Mouse (Mus musculus) CD4-positive helper T cell, adult 2 months (primary cell): ENCODE measurements around the gene Dnajc13.

Experiments
- DNase-seq: peaks from one replicate; pipeline ENCODE4 v3.0.0-alpha.2; 2012; ENCODE audit warnings: low read depth, missing footprints, low spot score

Gene Dnajc13

DNA sequence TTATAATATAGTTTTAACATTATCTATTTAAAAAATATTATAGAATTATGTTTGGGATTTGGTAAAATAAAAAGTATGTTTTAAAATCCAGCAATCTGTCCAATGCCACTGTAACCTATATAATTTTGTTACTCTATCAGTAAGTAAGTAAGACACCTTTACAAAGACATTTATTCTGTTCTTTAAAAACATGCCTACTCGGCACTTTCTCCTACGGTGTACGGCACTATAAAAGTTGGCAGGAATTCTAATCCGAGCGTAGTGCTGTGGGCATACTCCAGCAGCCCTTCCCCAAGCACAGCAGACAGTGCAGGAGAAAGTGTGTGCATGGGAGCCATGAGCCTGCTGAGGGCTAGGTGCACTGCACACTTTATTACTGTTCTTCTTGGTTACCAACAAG is 75.7 kb downstream of the Dnajc13 start:
- DNase-seq, result no peak

DNA sequence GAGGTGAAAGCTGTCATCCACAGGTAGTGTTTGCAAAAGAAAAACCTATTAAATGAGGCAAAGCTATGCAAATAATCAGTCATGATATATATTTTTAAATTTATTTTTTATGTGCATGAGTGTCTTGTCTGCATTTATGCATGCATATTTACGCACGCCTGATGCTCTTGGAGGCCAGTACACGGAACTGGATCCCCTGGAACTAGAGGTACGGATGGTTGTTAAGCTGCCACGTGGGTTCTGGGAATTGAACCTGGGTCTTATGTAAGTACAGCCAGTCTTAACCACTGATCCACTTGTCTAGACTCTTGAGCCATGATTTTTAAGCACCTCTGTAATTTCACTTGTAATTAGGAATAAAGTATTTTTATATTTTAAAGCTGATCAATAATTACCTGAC is 79.5 kb downstream of the Dnajc13 start:
- DNase-seq, result no peak

GRCm38 (mm10) chr9:104182328-104182727 is 80.4 kb downstream of the Dnajc13 start:
- no peak for DNase-seq

- no peak for DNase-seq
Measured at GRCm38 (mm10) chr9:104181626-104182025, 81.1 kb downstream of the Dnajc13 start.

DNA sequence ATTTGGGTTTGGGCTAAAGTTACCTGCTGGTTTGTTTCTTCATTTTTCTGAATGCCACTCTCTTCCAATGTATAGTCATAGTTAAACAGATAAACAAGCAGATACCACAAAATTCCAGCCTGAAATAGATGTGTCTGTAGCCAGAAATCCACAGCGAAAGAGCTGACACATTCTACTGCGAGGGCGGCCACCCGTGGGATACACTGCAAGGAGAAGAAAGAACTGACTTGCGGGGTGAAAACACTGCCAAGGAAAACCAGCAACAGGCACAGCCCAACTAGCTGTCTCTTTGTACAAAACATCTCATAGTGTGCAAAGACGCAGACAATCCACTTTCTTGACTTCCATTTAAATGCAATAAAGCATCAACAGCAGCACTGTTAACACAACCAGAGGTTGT is 82.7 kb downstream of the Dnajc13 start:
- no peak for DNase-seq

GRCm38 (mm10) chr9:104172342-104172741 is 90.4 kb downstream of the Dnajc13 start:
- DNase-seq, result no peak

DNA sequence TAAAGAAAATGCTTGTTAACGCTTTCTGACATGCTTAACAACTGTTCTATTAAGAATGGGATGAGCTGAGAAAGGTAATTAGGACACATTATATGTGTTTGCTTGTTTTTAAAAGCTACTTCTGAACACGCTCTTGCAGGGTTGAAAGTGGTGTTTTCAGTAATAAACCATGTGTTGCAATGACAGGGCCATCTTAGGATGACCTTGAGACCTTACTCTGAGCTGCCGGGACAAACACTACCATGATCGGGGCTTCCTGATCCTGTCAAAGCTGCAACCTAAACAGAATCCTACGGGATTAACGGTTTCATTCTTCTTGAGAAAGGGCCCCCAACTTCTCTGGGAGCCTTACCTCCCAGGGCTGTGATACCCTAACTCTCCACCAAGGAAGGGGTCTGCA is 91.1 kb downstream of the Dnajc13 start:
- no peak for DNase-seq

DNA sequence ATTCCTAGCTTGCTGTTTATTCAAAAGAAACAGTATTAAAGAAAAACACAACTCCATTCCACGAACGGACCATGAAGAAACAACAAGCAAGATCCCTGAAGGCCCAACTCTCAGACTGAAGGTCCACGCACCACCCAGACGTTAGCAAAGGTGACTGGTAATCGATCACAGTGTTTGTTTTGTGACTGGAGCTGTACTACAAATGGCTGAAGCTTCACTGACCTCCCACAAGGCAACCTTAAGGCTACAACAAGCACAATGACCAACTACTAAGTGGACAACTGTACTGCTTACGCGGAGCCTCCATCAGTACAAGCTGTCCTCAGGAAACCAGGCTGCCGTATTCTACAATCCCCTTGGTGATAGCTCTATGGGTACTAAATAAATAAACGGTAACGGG is 92.7 kb downstream of the Dnajc13 start:
- DNase-seq, result no peak

- DNase-seq, result no peak
Measured at GRCm38 (mm10) chr9:104165926-104166325, 96.8 kb downstream of the Dnajc13 start.

DNA sequence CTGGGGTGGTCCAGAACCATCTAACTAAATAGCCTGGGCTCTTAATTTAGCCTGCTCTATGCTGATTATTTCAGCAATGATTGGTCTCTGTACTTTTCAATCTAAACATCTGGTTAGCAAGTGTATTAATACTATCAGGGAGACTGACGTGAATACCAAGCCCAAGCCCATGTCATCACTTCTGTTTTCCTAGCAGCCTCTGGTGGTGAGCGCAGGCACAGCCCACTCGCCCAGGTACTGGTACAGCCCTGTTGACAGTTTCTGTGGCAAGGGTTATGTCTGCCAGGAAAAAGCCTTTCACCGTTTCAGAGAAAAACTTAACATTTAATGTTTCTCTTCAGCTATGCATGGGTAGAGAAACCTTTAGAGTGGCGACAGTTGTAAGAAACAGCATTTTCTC is 98.5 kb downstream of the Dnajc13 start:
- no peak for DNase-seq

GRCm38 (mm10) chr9:104161117-104161516 is 101.6 kb downstream of the Dnajc13 start:
- DNase-seq, result no peak

DNA sequence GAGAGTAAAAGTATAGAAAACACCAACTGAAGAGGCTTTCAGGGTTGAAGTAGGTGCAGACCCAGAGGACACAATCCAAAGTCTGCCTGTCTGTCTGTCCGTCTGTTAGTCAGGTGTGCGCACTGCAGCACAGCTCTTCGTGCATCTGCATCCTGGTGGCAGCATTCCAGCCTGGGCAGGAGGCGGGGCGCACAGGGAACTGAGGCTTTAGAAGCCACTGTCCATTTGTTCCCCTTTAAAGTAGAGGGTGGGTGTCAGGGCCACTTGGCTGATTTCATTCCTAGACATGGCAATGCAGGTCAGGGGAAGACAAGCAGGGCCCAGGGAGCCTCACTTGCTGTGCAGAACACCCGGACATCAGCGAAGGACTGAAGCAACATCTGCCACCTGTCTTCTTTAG is 105.4 kb downstream of the Dnajc13 start:
- no peak for DNase-seq

DNA sequence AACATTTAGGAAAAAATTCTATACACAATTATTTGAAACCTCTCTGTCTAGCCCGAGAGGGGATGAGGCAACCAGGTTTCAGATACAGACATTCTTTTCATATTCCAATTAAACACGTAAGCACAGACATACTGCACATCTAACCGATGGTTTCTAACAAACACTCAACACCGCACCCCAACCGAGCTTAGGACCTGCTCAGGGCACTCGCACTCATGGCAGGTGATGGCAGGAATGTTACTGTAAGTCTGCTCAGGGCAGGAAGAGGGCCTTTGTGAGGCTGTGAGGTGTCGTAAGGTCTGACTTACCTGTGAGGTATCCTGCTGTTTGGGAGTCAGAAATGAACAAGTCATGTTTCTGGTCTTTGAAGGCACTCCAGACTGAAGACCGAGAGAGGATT is 106.2 kb downstream of the Dnajc13 start:
- no peak for DNase-seq

GRCm38 (mm10) chr9:104155100-104155715 is 107.5 kb downstream of the Dnajc13 start:
- DNase-seq, result no peak

DNA sequence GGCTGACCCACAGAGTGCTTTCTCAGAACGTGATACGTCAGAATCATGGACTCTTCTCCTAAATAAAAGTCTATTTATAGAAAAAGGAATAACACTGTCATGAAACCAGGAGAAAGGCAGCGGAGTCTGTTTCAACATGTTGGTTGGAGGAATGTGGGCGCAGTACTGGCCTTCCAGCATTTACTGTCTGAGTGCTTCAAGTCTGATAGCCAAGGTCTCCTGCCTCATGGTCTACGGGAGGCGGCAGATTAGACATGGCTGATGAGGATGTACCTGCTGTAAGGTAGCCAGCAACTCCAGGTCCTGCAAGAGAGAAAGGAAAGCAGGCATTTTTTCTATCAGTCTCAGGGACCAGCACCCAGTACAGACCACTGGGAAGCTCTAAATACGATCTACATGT is 110.6 kb downstream of the Dnajc13 start:
- no peak for DNase-seq

DNA sequence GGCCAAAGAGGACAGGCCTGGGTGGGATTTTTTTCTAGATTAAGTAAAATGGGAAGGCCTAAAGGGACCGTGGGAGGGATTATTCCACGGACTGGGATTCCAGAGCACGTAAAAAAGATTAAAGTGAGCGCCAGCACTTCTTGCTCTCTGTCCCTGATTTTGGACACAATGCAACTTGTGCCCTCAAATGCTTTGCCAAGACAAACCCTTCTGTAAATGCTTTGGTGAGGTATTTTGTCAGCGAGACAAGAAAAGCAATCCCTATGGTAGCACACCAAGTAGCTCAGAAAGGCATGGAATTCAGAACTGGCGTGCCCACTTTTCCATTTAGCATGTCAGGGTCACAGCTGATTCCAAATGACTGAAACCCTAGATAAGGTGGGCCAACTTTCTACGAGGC is 113.8 kb downstream of the Dnajc13 start:
- no peak for DNase-seq

- DNase-seq, result no peak
Measured at GRCm38 (mm10) chr9:104146683-104147082, 116.0 kb downstream of the Dnajc13 start.

DNA sequence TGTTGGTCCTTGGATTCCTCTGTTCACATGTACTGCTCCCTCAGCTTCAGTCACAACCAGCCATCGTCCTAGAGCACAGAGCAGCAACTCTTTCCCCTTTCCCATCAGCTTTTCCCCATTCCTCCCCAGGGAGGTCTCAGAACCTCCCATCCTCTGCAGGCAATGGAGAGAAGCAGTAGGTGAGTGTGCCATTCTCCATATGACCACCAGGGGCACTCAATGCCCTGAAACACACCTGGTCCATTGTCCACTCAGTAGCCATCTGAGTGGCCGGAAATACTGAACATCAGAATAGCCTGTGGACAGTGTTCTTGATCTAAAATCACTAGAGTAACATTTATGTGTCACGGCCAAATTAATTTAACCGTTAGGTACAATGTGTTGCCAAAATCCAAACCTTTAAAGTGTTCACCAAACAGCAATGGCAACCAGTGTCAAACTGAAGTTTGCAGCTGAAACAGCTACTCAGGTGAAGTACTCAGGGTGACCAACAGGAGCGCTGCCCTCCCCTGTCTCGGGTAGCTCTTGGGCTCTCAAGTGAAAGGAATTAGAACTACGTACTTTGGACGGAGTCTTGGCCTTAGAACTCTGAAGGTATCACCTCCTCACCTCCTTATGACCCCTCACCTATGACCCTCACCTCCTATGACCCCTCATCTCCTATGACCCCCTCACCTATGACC is 118.3 kb downstream of the Dnajc13 start:
- DNase-seq, result no peak

DNA sequence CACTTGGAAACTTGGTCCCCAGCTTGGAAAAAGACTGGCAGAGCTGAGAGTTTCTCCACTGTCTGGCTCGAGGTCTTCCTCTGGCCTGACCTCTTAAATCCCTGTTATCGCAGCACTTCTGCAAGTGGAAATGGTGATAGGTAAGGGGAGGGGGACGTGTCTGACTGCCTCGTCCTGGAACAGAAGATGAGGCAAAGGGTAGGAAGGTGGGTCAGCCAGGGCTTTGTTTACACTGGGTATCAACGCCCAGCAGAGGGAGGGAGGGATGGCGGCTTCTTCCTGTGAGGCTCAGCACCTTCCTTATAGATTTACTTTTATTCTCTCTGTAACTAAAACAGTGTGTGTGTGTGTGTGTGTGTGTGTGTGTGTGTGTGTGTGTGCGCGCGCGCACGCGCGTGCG is 119.9 kb downstream of the Dnajc13 start:
- no peak for DNase-seq

DNA sequence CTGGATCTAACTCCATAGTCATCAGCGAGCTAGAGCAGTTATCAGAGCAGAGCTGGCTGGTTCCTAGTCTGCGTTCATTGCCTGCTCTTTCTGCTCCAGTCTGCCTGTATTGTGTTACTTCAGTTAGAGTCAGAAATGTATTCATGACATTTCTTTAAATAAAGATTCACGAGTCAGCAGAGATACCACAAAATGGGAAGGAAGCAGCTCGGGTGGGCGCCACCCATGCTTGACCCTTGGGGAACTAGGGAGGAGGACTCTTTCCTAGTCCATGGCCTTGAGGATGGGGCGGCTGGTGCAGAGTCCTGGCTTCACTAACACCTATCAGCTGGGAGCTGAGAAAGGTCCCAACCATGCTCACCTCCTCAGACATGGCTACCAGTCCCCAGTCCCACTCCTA is 122.4 kb downstream of the Dnajc13 start:
- no peak for DNase-seq

GRCm38 (mm10) chr9:104130141-104130755 is 132.5 kb downstream of the Dnajc13 start:
- DNase-seq, result no peak

- DNase-seq, result no peak
Measured at GRCm38 (mm10) chr9:104128110-104128509, 134.6 kb downstream of the Dnajc13 start.

GRCm38 (mm10) chr9:104126833-104127232 is 135.9 kb downstream of the Dnajc13 start, which contains the start of gene Ackr4:
Gene Ackr4 (minus strand): TSS chr9:104126933.
- no peak for DNase-seq
